Mouse (Mus musculus): ENCODE measurements around the gene Tpi1. TPM values are rescaled to one million over a fixed set of nuclear protein-coding genes. Genes with fewer than 3 reads are reported as not detected.
A peak's percentile ranks its signal among the peaks of the same experiment; 100 is the strongest.
"Not testable (repeated sequence)": the region's sequence is repeated elsewhere in the genome, so short reads cannot be mapped to it uniquely, and the experiment has no call there.

The Tpi1 gene
- total RNA-seq, 1 experiment, result 306 TPM

DNA sequence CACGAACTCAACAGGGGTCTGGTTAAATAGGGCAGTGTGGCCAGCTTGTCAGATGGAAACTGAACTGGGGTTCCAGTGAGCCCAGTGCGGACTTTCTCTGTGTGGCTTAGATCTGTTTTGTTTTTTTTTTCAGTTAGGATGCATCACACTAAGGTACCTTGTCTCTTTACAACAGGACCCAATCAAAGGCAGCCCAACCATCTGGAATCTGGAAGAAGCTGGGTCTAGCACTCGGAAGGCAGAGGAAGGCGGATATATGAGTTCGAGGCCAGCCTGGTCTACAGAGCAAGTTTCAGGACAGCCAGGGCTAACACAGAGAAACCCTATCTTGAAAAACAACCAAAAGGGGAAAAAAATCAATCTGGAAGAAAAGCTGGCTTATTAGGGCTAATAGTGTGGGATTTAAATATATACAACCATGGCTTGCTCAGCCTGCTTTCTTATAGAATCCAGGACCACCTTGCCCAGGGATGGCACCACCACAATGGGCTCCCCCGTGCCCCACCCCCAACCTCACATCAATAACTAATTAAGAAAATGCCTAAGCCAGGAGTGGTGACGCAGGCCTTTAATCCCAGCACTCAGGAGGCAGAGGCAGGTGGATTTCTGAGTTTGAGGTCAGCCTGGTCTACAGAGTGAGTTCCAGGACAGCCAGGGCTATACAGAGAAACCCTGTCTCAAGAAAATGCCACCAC lies 7.5 kb downstream of the Tpi1 start:
- Histone ChIP-seq H3K9ac (ENCODE audit: insufficient read depth, low read depth, low read length, poor library complexity, severe bottlenecking) (peak overlapping the region; percentile 43; the same call in 1 of the 2 replicates), H3K9me3 (ENCODE audit: control insufficient read depth, insufficient read depth, low read depth, low read length) (no peaks in the 10 kb centered on the region), H3K36me3 (ENCODE audit: control insufficient read depth, insufficient read depth, low read length, poor library complexity, severe bottlenecking) (peaks cover 9% of the 10 kb centered on the region), H3K4me1 (ENCODE audit: control insufficient read depth in 2 of 2, insufficient read depth in 2 of 2, low read length in 2 of 2, poor library complexity in 1 of 2) (peaks cover 0 to 12% of the 10 kb centered on the region in 2 experiments; a peak in 2 of 4 replicates), H3K4me3 (ENCODE audit: insufficient read depth in 1 of 2, low read depth in 1 of 2, low read length in 2 of 2, poor library complexity in 1 of 2, severe bottlenecking in 1 of 2) (peak overlapping the region; percentile 26 to 55), H3K27ac (ENCODE audit: insufficient read depth, low read depth, low read length, poor library complexity, severe bottlenecking) (peak overlapping the region; percentile 99; the same call in 1 of the 2 replicates)
- no peak for DNase-seq (ENCODE audit: low read depth, low spot score)
- TF ChIP-seq HCFC1 (IDR thresholded peaks at IDR 0.05; ENCODE audit: borderline replicate concordance, insufficient read depth, low read length) (no peak), CHD2 (IDR thresholded peaks at IDR 0.05; ENCODE audit: low read depth, low read length) (no peak), ZC3H11A (IDR thresholded peaks at IDR 0.05; ENCODE audit: borderline replicate concordance, low read depth, low read length) (no peak), ZNF384 (IDR thresholded peaks at IDR 0.05; ENCODE audit: low read depth, low read length) (no peak), MAFK (IDR thresholded peaks at IDR 0.05; ENCODE audit: insufficient read depth, low read depth, low read length) (no peak)
- in situ Hi-C loops (cut with MboI; ENCODE audit: low sequenced_read_pairs in 2 of 2, unreplicated experiment in 2 of 2), result no loop called here

DNA sequence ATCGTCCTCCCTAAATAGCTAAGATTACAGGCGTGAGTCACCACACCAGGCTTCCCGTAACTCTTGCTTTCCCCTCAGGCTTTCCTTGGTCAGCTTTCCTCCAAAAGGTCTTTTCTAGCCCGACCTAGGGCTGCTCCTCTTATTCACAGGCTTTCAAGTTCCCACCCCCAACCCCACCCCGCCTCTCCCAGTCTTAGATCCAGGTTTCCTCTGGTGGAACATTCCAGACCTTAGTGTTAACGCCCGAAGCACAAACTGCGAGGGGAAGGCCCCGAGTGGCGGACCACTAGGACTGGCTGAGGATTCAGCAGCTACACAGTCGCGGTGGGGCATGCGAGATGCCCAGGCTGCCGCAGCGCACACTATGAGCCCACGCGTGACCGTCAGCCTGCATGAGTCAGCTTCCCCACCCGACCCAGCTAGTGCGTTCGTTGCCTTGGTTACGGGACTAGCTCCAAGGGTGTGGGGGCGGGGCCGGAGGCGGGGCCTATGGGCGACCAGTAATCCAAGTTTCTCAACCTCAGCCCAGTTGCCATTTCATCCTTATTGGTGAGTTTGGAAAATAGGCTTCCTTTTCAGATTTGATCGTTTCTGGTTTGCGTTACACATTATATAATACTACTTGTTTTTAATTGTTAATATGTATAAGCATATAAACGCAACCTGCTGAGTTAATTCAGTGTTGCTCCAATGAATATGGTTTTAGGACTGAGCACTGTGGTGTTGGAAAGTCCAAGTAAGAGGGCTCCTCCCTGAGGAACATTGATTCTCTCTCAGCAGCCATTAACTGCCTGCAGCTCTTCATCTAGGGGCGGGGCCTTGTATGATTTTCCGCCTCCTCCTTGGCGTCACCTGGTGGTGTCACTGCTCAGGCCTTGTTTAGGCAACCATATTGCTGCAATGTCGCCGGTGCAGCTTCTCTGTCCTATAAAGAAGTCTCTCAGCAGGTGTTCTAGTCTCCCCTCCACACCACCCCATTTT lies 8.5 kb downstream of the Tpi1 start:
- peak; percentile 96 for DNase-seq (ENCODE audit: low read depth, low spot score)
- peak overlapping the region; percentile 99 for H3K27ac ChIP-seq (ENCODE audit: insufficient read depth, low read depth, low read length, poor library complexity, severe bottlenecking)
- H3K9me3 ChIP-seq (ENCODE audit: control insufficient read depth, insufficient read depth, low read depth, low read length), result no peaks in the 10 kb centered on the region
- H3K9ac ChIP-seq (ENCODE audit: insufficient read depth, low read depth, low read length, poor library complexity, severe bottlenecking), result peak overlapping the region; percentile 84
- 0 out of 2 replicates have a peak, but pooled peaks cover 1% of the 10 kb centered on the region for H3K36me3 ChIP-seq (ENCODE audit: control insufficient read depth, insufficient read depth, low read length, poor library complexity, severe bottlenecking)
- H3K4me1 ChIP-seq (ENCODE audit: control insufficient read depth in 2 of 2, insufficient read depth in 2 of 2, low read length in 2 of 2, poor library complexity in 1 of 2), result peaks cover 0 to 10% of the 10 kb centered on the region in 2 experiments; a peak in 2 of 4 replicates
- in situ Hi-C loops (cut with MboI; ENCODE audit: low sequenced_read_pairs in 2 of 2, unreplicated experiment in 2 of 2), result no loop called here
- peak; percentile 75; the same call in 1 of the 2 replicates for TF ChIP-seq MAFK (IDR thresholded peaks at IDR 0.05; ENCODE audit: insufficient read depth, low read depth, low read length)
- TF ChIP-seq ZNF384 (IDR thresholded peaks at IDR 0.05; ENCODE audit: low read depth, low read length), result no peak
- TF ChIP-seq ZC3H11A (IDR thresholded peaks at IDR 0.05; ENCODE audit: borderline replicate concordance, low read depth, low read length), result no peak
- 0 out of 2 replicates have a peak, but pooled peaks have one; percentile 6 for TF ChIP-seq HCFC1 (IDR thresholded peaks at IDR 0.05; ENCODE audit: borderline replicate concordance, insufficient read depth, low read length)
- TF ChIP-seq CHD2 (IDR thresholded peaks at IDR 0.05; ENCODE audit: low read depth, low read length), result peak; percentile 23; the same call in 1 of the 2 replicates
- H3K4me3 ChIP-seq (ENCODE audit: insufficient read depth in 1 of 2, low read depth in 1 of 2, low read length in 2 of 2, poor library complexity in 1 of 2, severe bottlenecking in 1 of 2), result peak overlapping the region; percentile 55 to 72

DNA sequence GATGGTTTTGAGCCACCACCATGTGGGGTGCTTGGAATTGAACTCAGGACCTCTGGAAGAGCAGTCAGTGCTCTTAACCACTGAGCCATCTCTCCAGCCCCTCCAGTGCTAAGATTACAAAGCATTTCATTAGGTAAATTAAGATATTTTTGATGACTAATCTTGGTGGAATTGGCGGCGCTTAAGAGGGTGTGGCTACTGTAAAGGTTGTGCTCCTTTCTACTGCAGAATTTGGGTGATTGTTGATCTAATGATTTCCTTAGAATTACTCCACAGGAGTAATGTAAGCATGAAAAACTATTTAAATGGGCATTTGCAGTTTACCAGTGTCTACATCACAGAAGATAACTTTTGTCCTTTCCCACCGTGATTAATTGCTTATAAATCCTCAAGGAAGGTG lies 9.8 kb downstream of the Tpi1 start:
- Histone ChIP-seq H3K36me3 (ENCODE audit: control insufficient read depth, insufficient read depth, low read length, poor library complexity, severe bottlenecking) (no peaks in the 10 kb centered on the region), H3K4me1 (ENCODE audit: control insufficient read depth in 2 of 2, insufficient read depth in 2 of 2, low read length in 2 of 2, poor library complexity in 1 of 2) (peaks cover 0 to 5% of the 10 kb centered on the region in 2 experiments; a peak in 2 of 4 replicates), H3K9ac (ENCODE audit: insufficient read depth, low read depth, low read length, poor library complexity, severe bottlenecking) (no peak overlapping the region), H3K27ac (ENCODE audit: insufficient read depth, low read depth, low read length, poor library complexity, severe bottlenecking) (no peak overlapping the region; the same call in 1 of the 2 replicates), H3K4me3 (ENCODE audit: insufficient read depth in 1 of 2, low read depth in 1 of 2, low read length in 2 of 2, poor library complexity in 1 of 2, severe bottlenecking in 1 of 2) (no peak overlapping the region), H3K9me3 (ENCODE audit: control insufficient read depth, insufficient read depth, low read depth, low read length) (no peaks in the 10 kb centered on the region)
- in situ Hi-C loops (cut with MboI; ENCODE audit: low sequenced_read_pairs in 2 of 2, unreplicated experiment in 2 of 2), result no loop called here
- TF ChIP-seq ZC3H11A (IDR thresholded peaks at IDR 0.05; ENCODE audit: borderline replicate concordance, low read depth, low read length), result no peak
- TF ChIP-seq ZNF384 (IDR thresholded peaks at IDR 0.05; ENCODE audit: low read depth, low read length), result no peak
- no peak for TF ChIP-seq CHD2 (IDR thresholded peaks at IDR 0.05; ENCODE audit: low read depth, low read length)
- TF ChIP-seq HCFC1 (IDR thresholded peaks at IDR 0.05; ENCODE audit: borderline replicate concordance, insufficient read depth, low read length), result no peak
- TF ChIP-seq MAFK (IDR thresholded peaks at IDR 0.05; ENCODE audit: insufficient read depth, low read depth, low read length), result no peak
- no peak for DNase-seq (ENCODE audit: low read depth, low spot score)

DNA sequence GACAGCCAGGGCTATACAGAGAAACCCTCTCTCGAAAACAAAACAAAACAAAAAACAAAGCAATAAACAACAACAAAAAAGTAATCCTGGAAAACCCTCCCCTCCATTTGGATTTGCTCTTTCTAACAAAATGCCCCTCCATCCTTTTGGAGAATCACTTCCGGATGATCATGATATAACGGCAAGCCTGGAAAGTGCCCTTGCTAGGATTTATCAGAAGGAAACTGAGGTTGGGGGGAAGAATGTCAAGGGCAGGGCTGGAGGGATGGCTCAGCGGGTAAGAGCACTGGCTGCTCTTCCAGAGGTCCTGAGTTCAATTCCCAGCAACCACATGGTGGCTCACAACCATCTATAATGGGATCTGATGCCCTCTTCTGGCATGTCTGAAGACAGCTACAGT lies 10.4 kb downstream of the Tpi1 start:
- H3K4me3 ChIP-seq (ENCODE audit: insufficient read depth in 1 of 2, low read depth in 1 of 2, low read length in 2 of 2, poor library complexity in 1 of 2, severe bottlenecking in 1 of 2), result peak overlapping the region in 1 of 2 experiments; percentile 40; a peak in 1 of 4 replicates
- H3K9ac ChIP-seq (ENCODE audit: insufficient read depth, low read depth, low read length, poor library complexity, severe bottlenecking); in situ Hi-C loops (cut with MboI; ENCODE audit: low sequenced_read_pairs in 2 of 2, unreplicated experiment in 2 of 2); H3K9me3 ChIP-seq (ENCODE audit: control insufficient read depth, insufficient read depth, low read depth, low read length); DNase-seq (ENCODE audit: low read depth, low spot score); H3K36me3 ChIP-seq (ENCODE audit: control insufficient read depth, insufficient read depth, low read length, poor library complexity, severe bottlenecking); H3K4me1 ChIP-seq (ENCODE audit: control insufficient read depth in 2 of 2, insufficient read depth in 2 of 2, low read length in 2 of 2, poor library complexity in 1 of 2); H3K27ac ChIP-seq (ENCODE audit: insufficient read depth, low read depth, low read length, poor library complexity, severe bottlenecking): not testable (repeated sequence)
